Mouse (Mus musculus): ENCODE measurements around the gene Aktip. TPM values are rescaled to one million over a fixed set of nuclear protein-coding genes. Genes with fewer than 3 reads are reported as not detected.

Gene Aktip
- total RNA-seq, 1 experiment, result 22.8 TPM

DNA sequence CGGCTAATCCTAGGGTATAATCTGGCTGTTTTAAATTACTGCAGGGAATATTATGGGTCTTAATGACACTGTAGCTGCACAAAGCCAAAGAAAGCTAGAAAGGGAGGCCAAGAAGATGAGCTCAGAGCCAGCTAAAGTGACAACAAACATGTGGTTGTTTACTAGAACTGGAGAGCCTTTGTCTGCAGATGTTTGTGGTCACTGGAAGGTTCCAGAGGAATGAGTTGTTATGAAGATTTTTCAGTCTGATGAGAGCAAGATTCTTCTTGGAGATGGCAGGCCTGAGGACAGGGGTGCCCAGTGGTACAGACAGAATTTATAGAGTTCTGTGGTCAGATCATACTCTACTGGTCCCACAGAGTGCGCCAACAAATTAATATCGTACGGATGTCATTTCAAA is 18.5 kb upstream of the Aktip start:
- H3K4me3 ChIP-seq (ENCODE audit: insufficient read depth in 1 of 2, low read depth in 1 of 2, low read length in 2 of 2, poor library complexity in 1 of 2, severe bottlenecking in 1 of 2), result no peak overlapping the region
- no peak for DNase-seq (ENCODE audit: low read depth, low spot score)
- H3K27ac ChIP-seq (ENCODE audit: insufficient read depth, low read depth, low read length, poor library complexity, severe bottlenecking), result no peak overlapping the region
- H3K4me1 ChIP-seq (ENCODE audit: control insufficient read depth in 2 of 2, insufficient read depth in 2 of 2, low read length in 2 of 2, poor library complexity in 1 of 2), result no peaks in the 10 kb centered on the region
- no peaks in the 10 kb centered on the region for H3K9me3 ChIP-seq (ENCODE audit: control insufficient read depth, insufficient read depth, low read depth, low read length)
- no peak for TF ChIP-seq HCFC1 (IDR thresholded peaks at IDR 0.05; ENCODE audit: borderline replicate concordance, insufficient read depth, low read length)
- TF ChIP-seq ZNF384 (IDR thresholded peaks at IDR 0.05; ENCODE audit: low read depth, low read length), result no peak
- no peak for TF ChIP-seq MAFK (IDR thresholded peaks at IDR 0.05; ENCODE audit: insufficient read depth, low read depth, low read length)
- no peak for TF ChIP-seq ZC3H11A (IDR thresholded peaks at IDR 0.05; ENCODE audit: borderline replicate concordance, low read depth, low read length)
- TF ChIP-seq CHD2 (IDR thresholded peaks at IDR 0.05; ENCODE audit: low read depth, low read length), result no peak
- in situ Hi-C loops (cut with MboI; ENCODE audit: low sequenced_read_pairs in 2 of 2, unreplicated experiment in 2 of 2), result no loop called here
- H3K36me3 ChIP-seq (ENCODE audit: control insufficient read depth, insufficient read depth, low read length, poor library complexity, severe bottlenecking), result no peaks in the 10 kb centered on the region
- H3K9ac ChIP-seq (ENCODE audit: insufficient read depth, low read depth, low read length, poor library complexity, severe bottlenecking), result no peak overlapping the region

DNA sequence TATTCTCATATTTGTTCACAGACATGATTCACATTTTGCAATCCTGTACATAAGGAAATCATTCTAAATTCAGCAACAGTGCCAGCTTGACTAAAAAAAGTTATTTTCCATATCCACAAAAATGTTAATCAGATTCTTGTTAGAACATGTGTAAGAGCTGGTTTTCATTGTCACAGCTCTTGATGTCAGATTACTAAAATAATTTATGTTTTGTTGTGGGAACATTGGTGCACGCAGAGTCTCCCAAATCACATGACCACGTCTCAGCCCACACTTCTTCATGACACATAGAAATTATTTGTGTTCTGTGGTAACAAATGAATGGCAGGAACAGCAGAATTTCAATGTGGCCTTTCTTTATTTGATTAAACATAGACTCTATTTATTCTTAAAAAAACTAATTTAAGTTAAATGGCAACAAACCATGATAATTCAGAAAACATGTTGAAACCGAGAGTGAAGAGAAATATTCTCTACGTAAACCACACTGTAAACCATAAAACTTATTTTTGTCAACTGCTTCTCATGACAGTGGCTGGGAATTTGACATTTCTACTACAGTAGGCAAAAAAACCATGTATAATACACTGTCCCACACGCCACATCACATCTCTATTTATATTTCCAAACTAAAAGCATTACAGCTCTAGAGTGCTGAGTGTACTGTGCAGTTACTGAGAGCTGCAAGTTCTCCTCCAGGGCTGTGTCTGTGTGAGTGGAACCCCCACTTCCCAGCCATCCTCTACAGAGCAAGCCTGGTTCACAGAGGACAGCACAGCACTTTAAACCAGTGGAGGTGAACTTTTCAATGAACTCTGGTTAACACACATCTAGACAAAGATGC is 17.5 kb upstream of the Aktip start:
- H3K9me3 ChIP-seq (ENCODE audit: control insufficient read depth, insufficient read depth, low read depth, low read length), result no peaks in the 10 kb centered on the region
- TF ChIP-seq ZNF384 (IDR thresholded peaks at IDR 0.05; ENCODE audit: low read depth, low read length), result no peak
- TF ChIP-seq CHD2 (IDR thresholded peaks at IDR 0.05; ENCODE audit: low read depth, low read length), result no peak
- no peak for TF ChIP-seq HCFC1 (IDR thresholded peaks at IDR 0.05; ENCODE audit: borderline replicate concordance, insufficient read depth, low read length)
- TF ChIP-seq ZC3H11A (IDR thresholded peaks at IDR 0.05; ENCODE audit: borderline replicate concordance, low read depth, low read length), result no peak
- TF ChIP-seq MAFK (IDR thresholded peaks at IDR 0.05; ENCODE audit: insufficient read depth, low read depth, low read length), result no peak
- H3K36me3 ChIP-seq (ENCODE audit: control insufficient read depth, insufficient read depth, low read length, poor library complexity, severe bottlenecking), result no peaks in the 10 kb centered on the region
- H3K4me3 ChIP-seq (ENCODE audit: insufficient read depth in 1 of 2, low read depth in 1 of 2, low read length in 2 of 2, poor library complexity in 1 of 2, severe bottlenecking in 1 of 2), result no peak overlapping the region
- H3K4me1 ChIP-seq (ENCODE audit: control insufficient read depth in 2 of 2, insufficient read depth in 2 of 2, low read length in 2 of 2, poor library complexity in 1 of 2), result no peaks in the 10 kb centered on the region
- DNase-seq (ENCODE audit: low read depth, low spot score), result no peak
- no peak overlapping the region for H3K9ac ChIP-seq (ENCODE audit: insufficient read depth, low read depth, low read length, poor library complexity, severe bottlenecking)
- in situ Hi-C loops (cut with MboI; ENCODE audit: low sequenced_read_pairs in 2 of 2, unreplicated experiment in 2 of 2), result no loop called here
- H3K27ac ChIP-seq (ENCODE audit: insufficient read depth, low read depth, low read length, poor library complexity, severe bottlenecking), result no peak overlapping the region

DNA sequence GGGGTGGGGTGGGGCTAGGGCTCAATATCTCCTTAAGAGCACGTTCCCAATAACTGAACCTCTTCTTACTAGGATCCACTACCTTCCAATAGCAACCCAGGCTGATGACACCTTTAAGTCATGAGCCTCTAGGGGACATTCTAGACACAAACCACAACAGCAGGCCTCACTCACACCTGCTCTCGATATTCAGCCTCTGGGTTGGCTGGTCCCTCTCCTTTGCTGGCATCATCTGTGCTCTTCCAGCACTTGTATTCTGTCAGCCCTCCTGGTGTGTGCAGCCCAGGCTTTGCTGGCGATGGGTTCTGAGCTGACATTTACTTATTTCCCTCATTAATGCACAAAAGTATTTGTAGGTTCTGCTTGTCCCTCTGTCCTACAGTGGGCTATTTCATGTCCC is 14.5 kb upstream of the Aktip start:
- H3K4me1 ChIP-seq (ENCODE audit: control insufficient read depth in 2 of 2, insufficient read depth in 2 of 2, low read length in 2 of 2, poor library complexity in 1 of 2), result no peaks in the 10 kb centered on the region
- no peak overlapping the region for H3K9ac ChIP-seq (ENCODE audit: insufficient read depth, low read depth, low read length, poor library complexity, severe bottlenecking)
- TF ChIP-seq CHD2 (IDR thresholded peaks at IDR 0.05; ENCODE audit: low read depth, low read length) (no peak), MAFK (IDR thresholded peaks at IDR 0.05; ENCODE audit: insufficient read depth, low read depth, low read length) (no peak), HCFC1 (IDR thresholded peaks at IDR 0.05; ENCODE audit: borderline replicate concordance, insufficient read depth, low read length) (no peak), ZC3H11A (IDR thresholded peaks at IDR 0.05; ENCODE audit: borderline replicate concordance, low read depth, low read length) (no peak), ZNF384 (IDR thresholded peaks at IDR 0.05; ENCODE audit: low read depth, low read length) (no peak)
- in situ Hi-C loops (cut with MboI; ENCODE audit: low sequenced_read_pairs in 2 of 2, unreplicated experiment in 2 of 2), result no loop called here
- no peak overlapping the region for H3K4me3 ChIP-seq (ENCODE audit: insufficient read depth in 1 of 2, low read depth in 1 of 2, low read length in 2 of 2, poor library complexity in 1 of 2, severe bottlenecking in 1 of 2)
- no peak for DNase-seq (ENCODE audit: low read depth, low spot score)
- H3K9me3 ChIP-seq (ENCODE audit: control insufficient read depth, insufficient read depth, low read depth, low read length), result no peaks in the 10 kb centered on the region
- H3K27ac ChIP-seq (ENCODE audit: insufficient read depth, low read depth, low read length, poor library complexity, severe bottlenecking), result no peak overlapping the region
- H3K36me3 ChIP-seq (ENCODE audit: control insufficient read depth, insufficient read depth, low read length, poor library complexity, severe bottlenecking), result no peaks in the 10 kb centered on the region

DNA sequence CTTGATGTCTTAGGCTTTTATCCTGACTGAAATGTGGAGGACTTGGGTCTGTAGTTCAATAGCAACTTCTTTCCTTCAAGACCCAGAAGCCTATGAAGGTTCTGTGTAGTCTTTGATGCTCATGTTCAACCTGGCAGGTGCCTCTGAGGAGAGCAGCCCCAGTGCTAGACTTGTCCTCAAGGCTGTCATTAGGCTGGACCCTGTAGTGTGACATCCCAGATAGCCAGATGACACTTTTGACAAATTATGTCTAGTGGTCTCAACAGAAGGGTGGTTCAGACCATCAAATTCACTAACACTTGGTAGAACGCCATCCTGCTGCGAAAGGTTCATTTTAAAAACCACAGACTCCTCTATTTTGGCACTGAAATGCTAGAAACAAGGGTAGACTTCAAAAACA is 13.2 kb upstream of the Aktip start:
- no peaks in the 10 kb centered on the region for H3K9me3 ChIP-seq (ENCODE audit: control insufficient read depth, insufficient read depth, low read depth, low read length)
- no peaks in the 10 kb centered on the region for H3K36me3 ChIP-seq (ENCODE audit: control insufficient read depth, insufficient read depth, low read length, poor library complexity, severe bottlenecking)
- H3K4me3 ChIP-seq (ENCODE audit: insufficient read depth in 1 of 2, low read depth in 1 of 2, low read length in 2 of 2, poor library complexity in 1 of 2, severe bottlenecking in 1 of 2), result no peak overlapping the region
- H3K9ac ChIP-seq (ENCODE audit: insufficient read depth, low read depth, low read length, poor library complexity, severe bottlenecking), result no peak overlapping the region
- in situ Hi-C loops (cut with MboI; ENCODE audit: low sequenced_read_pairs in 2 of 2, unreplicated experiment in 2 of 2), result no loop called here
- TF ChIP-seq ZNF384 (IDR thresholded peaks at IDR 0.05; ENCODE audit: low read depth, low read length), result no peak
- TF ChIP-seq MAFK (IDR thresholded peaks at IDR 0.05; ENCODE audit: insufficient read depth, low read depth, low read length), result no peak
- TF ChIP-seq CHD2 (IDR thresholded peaks at IDR 0.05; ENCODE audit: low read depth, low read length), result no peak
- no peak for TF ChIP-seq ZC3H11A (IDR thresholded peaks at IDR 0.05; ENCODE audit: borderline replicate concordance, low read depth, low read length)
- no peak for TF ChIP-seq HCFC1 (IDR thresholded peaks at IDR 0.05; ENCODE audit: borderline replicate concordance, insufficient read depth, low read length)
- DNase-seq (ENCODE audit: low read depth, low spot score), result no peak
- no peaks in the 10 kb centered on the region for H3K4me1 ChIP-seq (ENCODE audit: control insufficient read depth in 2 of 2, insufficient read depth in 2 of 2, low read length in 2 of 2, poor library complexity in 1 of 2)
- H3K27ac ChIP-seq (ENCODE audit: insufficient read depth, low read depth, low read length, poor library complexity, severe bottlenecking), result no peak overlapping the region
